8 mouse cellular contexts compared by ENCODE assay signal in the genomic region with DNA sequence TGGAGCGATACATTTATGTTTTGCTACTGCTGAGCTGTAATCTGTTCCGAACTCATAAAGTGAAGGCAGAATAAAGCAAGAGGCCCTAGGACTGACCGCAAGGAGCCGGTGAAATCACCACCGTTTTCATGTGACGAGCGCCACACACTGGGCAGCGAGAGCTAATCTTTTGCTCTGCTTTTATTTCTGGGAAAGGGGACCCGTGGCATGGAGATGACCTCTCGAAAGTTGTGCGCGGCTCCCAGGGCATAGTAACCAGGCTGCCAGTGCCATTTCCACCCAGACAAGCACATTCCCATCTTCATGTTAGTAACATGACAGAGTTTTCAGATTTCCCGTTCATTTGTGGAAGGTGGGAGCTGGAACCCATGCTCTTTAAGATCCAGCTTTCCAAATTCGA. TPM values are rescaled to one million over a fixed set of nuclear protein-coding genes. Genes with fewer than 3 reads are reported as not detected.
DNase-seq lines count a peak whose midpoint lies in the region; ATAC-seq and TF ChIP-seq lines count a peak whose summit lies in the region.

No protein-coding gene starts in this region.

- H3K36me3 ChIP-seq in embryonic facial prominence, embryonic 14.5 days (ENCODE audit: control insufficient read depth, insufficient read depth, low read length): no peaks in the 10 kb centered on the region
- H3K36me3 ChIP-seq in heart, embryonic 13.5 days: no peaks in the 10 kb centered on the region
- no peaks in the 10 kb centered on the region for H3K36me3 ChIP-seq in kidney, embryonic 16.5 days (ENCODE audit: insufficient read depth, low read length)
- H3K36me3 ChIP-seq in lung, embryonic 15.5 days: no peaks in the 10 kb centered on the region
- H3K36me3 ChIP-seq in neural tube, embryonic 14.5 days (ENCODE audit: control insufficient read depth, insufficient read depth, low read length): no peaks in the 10 kb centered on the region

- H3K4me3 ChIP-seq in bone marrow macrophage, adult 2 months (ENCODE audit: insufficient read depth, low read length): peak overlapping the region; percentile 44
- H3K4me3 ChIP-seq in embryonic facial prominence, embryonic 14.5 days (ENCODE audit: low read depth, low read length): peak overlapping the region; percentile 4
- peak overlapping the region; percentile 38 for H3K4me3 ChIP-seq in heart, embryonic 13.5 days
- H3K4me3 ChIP-seq in kidney, embryonic 16.5 days (ENCODE audit: low read length): peak overlapping the region; percentile 25
- H3K4me3 ChIP-seq in lung, embryonic 15.5 days: peak overlapping the region; percentile 24
- H3K4me3 ChIP-seq in neural tube, embryonic 14.5 days (ENCODE audit: low read depth, low read length): no peak overlapping the region

- TF ChIP-seq POLR2A in bone marrow macrophage, adult 2 months (IDR thresholded peaks at IDR 0.05; ENCODE audit: borderline replicate concordance, low read depth, low read length): no peak

- H3K4me1 ChIP-seq in bone marrow macrophage, adult 2 months (ENCODE audit: control insufficient read depth, insufficient read depth, low read length): peaks cover 10% of the 10 kb centered on the region
- H3K4me1 ChIP-seq in embryonic facial prominence, embryonic 14.5 days (ENCODE audit: control insufficient read depth, insufficient read depth, low read length): peaks cover 16% of the 10 kb centered on the region
- peaks cover 39% of the 10 kb centered on the region for H3K4me1 ChIP-seq in heart, embryonic 13.5 days
- peaks cover 30% of the 10 kb centered on the region for H3K4me1 ChIP-seq in kidney, embryonic 16.5 days (ENCODE audit: insufficient read depth, low read length)
- peaks cover 27% of the 10 kb centered on the region for H3K4me1 ChIP-seq in lung, embryonic 15.5 days
- peaks cover 11% of the 10 kb centered on the region for H3K4me1 ChIP-seq in neural tube, embryonic 14.5 days (ENCODE audit: control insufficient read depth, insufficient read depth, low read length)

- ATAC-seq in embryonic facial prominence, embryonic 14.5 days (ENCODE audit: low read depth): no peak
- no peak for ATAC-seq in heart, embryonic 13.5 days (ENCODE audit: extremely low read depth, insufficient number of reproducible peaks, low FRiP score, low TSS enrichment)
- ATAC-seq in kidney, embryonic 16.5 days (ENCODE audit: low FRiP score, low TSS enrichment): peak; percentile 58; the same call in 1 of the 2 replicates
- peak; percentile 52; the same call in 1 of the 2 replicates for ATAC-seq in lung, embryonic 15.5 days (ENCODE audit: borderline replicate concordance, extremely low read depth, low FRiP score, low TSS enrichment)
- peak; percentile 24; the same call in 1 of the 2 replicates for ATAC-seq in neural tube, embryonic 14.5 days (ENCODE audit: low read depth)

- no peak overlapping the region for H3K27ac ChIP-seq in bone marrow macrophage, adult 2 months (ENCODE audit: insufficient read depth, low read depth, low read length)
- no peak overlapping the region for H3K27ac ChIP-seq in embryonic facial prominence, embryonic 14.5 days (replicated peaks; ENCODE audit: low read depth, low read length)
- H3K27ac ChIP-seq in heart, embryonic 13.5 days (replicated peaks): peak overlapping the region; percentile 70
- peak overlapping the region; percentile 0; the same call in 1 of the 2 replicates for H3K27ac ChIP-seq in kidney, embryonic 16.5 days (ENCODE audit: low read length)
- peak overlapping the region; percentile 57 for H3K27ac ChIP-seq in lung, embryonic 15.5 days
- no peak overlapping the region for H3K27ac ChIP-seq in neural tube, embryonic 14.5 days (ENCODE audit: low read depth, low read length)

- peak overlapping the region; percentile 35; the same call in 1 of the 2 replicates for H3K9ac ChIP-seq in embryonic facial prominence, embryonic 14.5 days (ENCODE audit: low read depth, low read length)
- H3K9ac ChIP-seq in heart, embryonic 13.5 days: peak overlapping the region; percentile 63
- H3K9ac ChIP-seq in kidney, embryonic 16.5 days (replicated peaks; ENCODE audit: low read length): peak overlapping the region; percentile 5; the same call in 1 of the 2 replicates
- peak overlapping the region; percentile 32; the same call in 1 of the 2 replicates for H3K9ac ChIP-seq in lung, embryonic 15.5 days
- no peak overlapping the region for H3K9ac ChIP-seq in neural tube, embryonic 14.5 days (replicated peaks; ENCODE audit: low read depth, low read length)

- peak; percentile 77 for DNase-seq in ES-CJ7 (ENCODE audit: low read depth, low spot score)
- peak; percentile 75 for DNase-seq in embryonic facial prominence, embryonic 14.5 days (ENCODE audit: low spot score)
- peak; percentile 52 for DNase-seq in urinary bladder, postnatal 25 days (ENCODE audit: low spot score)

- no peaks in the 10 kb centered on the region for H3K27me3 ChIP-seq in embryonic facial prominence, embryonic 14.5 days (replicated peaks; ENCODE audit: control insufficient read depth, insufficient read depth, low read length)
- H3K27me3 ChIP-seq in heart, embryonic 13.5 days (replicated peaks): no peaks in the 10 kb centered on the region
- H3K27me3 ChIP-seq in kidney, embryonic 16.5 days (ENCODE audit: insufficient read depth, low read length): no peaks in the 10 kb centered on the region
- no peaks in the 10 kb centered on the region for H3K27me3 ChIP-seq in lung, embryonic 15.5 days
- H3K27me3 ChIP-seq in neural tube, embryonic 14.5 days (ENCODE audit: control insufficient read depth, insufficient read depth, low read length): no peaks in the 10 kb centered on the region

- H3K4me2 ChIP-seq in embryonic facial prominence, embryonic 14.5 days (ENCODE audit: low read depth, low read length): peak overlapping the region; percentile 51
- H3K4me2 ChIP-seq in heart, embryonic 13.5 days: peak overlapping the region; percentile 72
- H3K4me2 ChIP-seq in kidney, embryonic 16.5 days (replicated peaks; ENCODE audit: low read depth, low read length): peak overlapping the region; percentile 44
- peak overlapping the region; percentile 59 for H3K4me2 ChIP-seq in lung, embryonic 15.5 days
- peak overlapping the region; percentile 38; the same call in 1 of the 2 replicates for H3K4me2 ChIP-seq in neural tube, embryonic 14.5 days (ENCODE audit: low read depth, low read length)

- 14% methylated on average over 14 of the region's 14 CpGs for WGBS in embryonic facial prominence, embryonic 14.5 days
- 6% methylated on average over 14 of the region's 14 CpGs for WGBS in heart, embryonic 13.5 days
- WGBS in kidney, embryonic 16.5 days: 12% methylated on average over 14 of the region's 14 CpGs
- 9% methylated on average over 14 of the region's 14 CpGs for WGBS in lung, embryonic 15.5 days
- 19% methylated on average over 14 of the region's 14 CpGs for WGBS in neural tube, embryonic 14.5 days

- H3K9me3 ChIP-seq in embryonic facial prominence, embryonic 14.5 days (ENCODE audit: control insufficient read depth, low read length): no peaks in the 10 kb centered on the region
- no peaks in the 10 kb centered on the region for H3K9me3 ChIP-seq in heart, embryonic 13.5 days
- H3K9me3 ChIP-seq in kidney, embryonic 16.5 days (ENCODE audit: low read length): no peaks in the 10 kb centered on the region
- no peaks in the 10 kb centered on the region for H3K9me3 ChIP-seq in lung, embryonic 15.5 days
- H3K9me3 ChIP-seq in neural tube, embryonic 14.5 days (ENCODE audit: control insufficient read depth, low read length): no peaks in the 10 kb centered on the region

- TF ChIP-seq CTCF in bone marrow macrophage, adult 2 months (IDR thresholded peaks at IDR 0.05; ENCODE audit: low read depth, low read length): peak; percentile 59; the same call in 1 of the 2 replicates

RNA-seq across cellular contexts. Expression of a gene that starts 13.5 kb away (rescaled TPM):
- not detected in 2 replicates for polyA plus RNA-seq in bone marrow macrophage, adult 2 months (2012; ENCODE audit: insufficient read depth, insufficient read length, missing spikeins)
- polyA plus RNA-seq in embryonic facial prominence, embryonic 14.5 days (2014; fragmentation: Nextera tagmentation; extraction: Ambion mirVana): 0.43 and 0.56 TPM in 2 replicates
- 0.99 and 1.2 TPM in 2 replicates for polyA plus RNA-seq in heart, embryonic 13.5 days (2015; fragmentation: Nextera tagmentation; extraction: Ambion mirVana)
- 0.53 and 0.64 TPM in 2 replicates for polyA plus RNA-seq in kidney, embryonic 16.5 days (2015; fragmentation: Nextera tagmentation; extraction: Ambion mirVana)
- polyA plus RNA-seq in lung, embryonic 15.5 days (2015; fragmentation: Nextera tagmentation; extraction: Ambion mirVana): 0.50 and 0.75 TPM in 2 replicates
- polyA plus RNA-seq in neural tube, embryonic 14.5 days (2014; fragmentation: Nextera tagmentation; extraction: Ambion mirVana): 1.2 and 1.8 TPM in 2 replicates

RNA-seq across cellular contexts. Expression of a gene that starts 17.3 kb away (rescaled TPM):
- polyA plus RNA-seq in bone marrow macrophage, adult 2 months (2012; ENCODE audit: insufficient read depth, insufficient read length, missing spikeins): 1.6 and 1.9 TPM in 2 replicates
- polyA plus RNA-seq in embryonic facial prominence, embryonic 14.5 days (2014; fragmentation: Nextera tagmentation; extraction: Ambion mirVana): 7.4 and 7.8 TPM in 2 replicates
- polyA plus RNA-seq in heart, embryonic 13.5 days (2015; fragmentation: Nextera tagmentation; extraction: Ambion mirVana): 5.5 and 5.6 TPM in 2 replicates
- 9.6 and 10.5 TPM in 2 replicates for polyA plus RNA-seq in kidney, embryonic 16.5 days (2015; fragmentation: Nextera tagmentation; extraction: Ambion mirVana)
- 9.4 and 9.5 TPM in 2 replicates for polyA plus RNA-seq in lung, embryonic 15.5 days (2015; fragmentation: Nextera tagmentation; extraction: Ambion mirVana)
- 7.7 and 7.9 TPM in 2 replicates for polyA plus RNA-seq in neural tube, embryonic 14.5 days (2014; fragmentation: Nextera tagmentation; extraction: Ambion mirVana)

RNA-seq across cellular contexts. Expression of a gene that starts 26.1 kb away (rescaled TPM):
- polyA plus RNA-seq in bone marrow macrophage, adult 2 months (2012; ENCODE audit: insufficient read depth, insufficient read length, missing spikeins): 5.5 and 7.1 TPM in 2 replicates
- polyA plus RNA-seq in embryonic facial prominence, embryonic 14.5 days (2014; fragmentation: Nextera tagmentation; extraction: Ambion mirVana): 14.8 and 15.0 TPM in 2 replicates
- polyA plus RNA-seq in heart, embryonic 13.5 days (2015; fragmentation: Nextera tagmentation; extraction: Ambion mirVana): 8.6 and 10.6 TPM in 2 replicates
- polyA plus RNA-seq in kidney, embryonic 16.5 days (2015; fragmentation: Nextera tagmentation; extraction: Ambion mirVana): 14.0 and 14.4 TPM in 2 replicates
- 15.5 and 16.9 TPM in 2 replicates for polyA plus RNA-seq in lung, embryonic 15.5 days (2015; fragmentation: Nextera tagmentation; extraction: Ambion mirVana)
- 18.3 and 20.2 TPM in 2 replicates for polyA plus RNA-seq in neural tube, embryonic 14.5 days (2014; fragmentation: Nextera tagmentation; extraction: Ambion mirVana)

Comparison
In these comparisons a context has a peak if more than half of its experiments do, and no peak if none do; other contexts are left out.
1. H3K27ac ChIP-seq: peak in heart, embryonic 13.5 days (single experiment), kidney, embryonic 16.5 days (single experiment) and lung, embryonic 15.5 days (single experiment); none in bone marrow macrophage, adult 2 months (single experiment), embryonic facial prominence, embryonic 14.5 days (single experiment) and neural tube, embryonic 14.5 days (single experiment).
2. ATAC-seq: peak in kidney, embryonic 16.5 days (single experiment), lung, embryonic 15.5 days (single experiment) and neural tube, embryonic 14.5 days (single experiment); none in embryonic facial prominence, embryonic 14.5 days (single experiment) and heart, embryonic 13.5 days (single experiment).
3. Peak in every context shown above with its lines, with median percentiles within 50 percentile points of each other: DNase-seq and H3K4me2 ChIP-seq.